Mouse (Mus musculus): ENCODE data around the gene Vmn2r109.
"Not testable (repeated sequence)": the region's sequence is repeated elsewhere in the genome, so short reads cannot be mapped to it uniquely, and the experiment has no call there.

Gene Vmn2r109

DNA sequence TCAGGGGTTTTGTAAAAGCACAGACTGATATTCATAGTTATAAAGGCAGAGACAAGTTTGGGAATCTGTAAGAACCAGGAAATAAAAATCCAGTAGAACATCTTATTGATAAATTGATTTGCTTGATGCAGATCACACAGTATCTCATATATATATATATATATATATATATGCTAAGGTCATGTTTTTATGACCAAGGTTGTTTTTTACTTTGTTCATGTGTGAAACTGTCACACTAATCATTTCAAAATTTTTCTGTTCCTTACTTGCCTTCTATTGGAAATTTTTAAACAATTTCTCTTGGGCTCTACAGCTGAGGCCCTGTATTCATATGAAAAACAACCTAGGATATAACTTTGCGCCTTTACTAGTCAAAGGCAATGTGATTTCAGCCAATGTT is at the start of gene Vmn2r109:
TSS of gene Vmn2r109 (minus strand) at position 101 of the 400 bp plus-strand sequence.
- DNase-seq (ENCODE audit: low spot score) = no peak

DNA sequence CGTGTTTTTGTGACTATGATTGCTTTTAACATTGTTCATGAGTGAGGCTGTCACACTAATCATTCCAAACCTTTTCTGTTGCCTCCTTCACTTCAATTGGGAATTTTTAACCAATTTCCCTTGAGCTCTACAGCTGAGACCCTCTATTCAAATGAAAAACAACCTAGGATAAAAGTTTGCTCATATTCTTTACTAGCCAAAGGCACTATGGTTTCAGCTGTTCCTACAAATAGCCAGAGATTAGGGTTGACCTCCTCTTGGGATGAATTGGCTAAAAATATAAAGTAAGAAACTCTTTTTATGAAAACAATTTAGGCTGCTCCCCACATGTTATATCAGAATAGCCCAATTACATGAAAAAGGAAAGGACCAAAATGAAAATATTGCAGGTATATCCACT is 31.8 kb upstream of the Vmn2r109 start, which contains the start of gene Vmn2r110:
TSS of gene Vmn2r110 (minus strand) at position 101 of the 400 bp plus-strand sequence.
- DNase-seq (ENCODE audit: low spot score) = no peak

DNA sequence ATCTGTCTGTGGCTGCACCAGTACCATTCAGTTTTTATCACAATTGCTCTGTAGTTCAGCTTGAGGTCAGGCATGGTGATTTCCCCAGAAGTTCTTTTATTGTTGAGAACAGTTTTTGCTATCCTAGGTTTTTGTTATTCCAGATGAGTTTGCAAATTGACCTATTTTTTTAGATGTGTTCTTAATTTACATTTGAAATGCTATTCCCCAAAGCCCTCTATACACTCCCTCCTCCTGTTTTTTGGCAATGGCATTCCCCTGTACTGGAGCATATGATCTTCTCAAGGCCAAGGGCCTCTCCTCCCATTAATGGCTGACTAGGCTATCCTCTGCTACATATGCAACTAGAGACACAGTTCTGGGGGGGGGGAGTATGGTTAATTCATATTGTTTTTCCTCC is 56.3 kb downstream of the Vmn2r109 start:
- DNase-seq (ENCODE audit: low spot score) = not testable (repeated sequence)

DNA sequence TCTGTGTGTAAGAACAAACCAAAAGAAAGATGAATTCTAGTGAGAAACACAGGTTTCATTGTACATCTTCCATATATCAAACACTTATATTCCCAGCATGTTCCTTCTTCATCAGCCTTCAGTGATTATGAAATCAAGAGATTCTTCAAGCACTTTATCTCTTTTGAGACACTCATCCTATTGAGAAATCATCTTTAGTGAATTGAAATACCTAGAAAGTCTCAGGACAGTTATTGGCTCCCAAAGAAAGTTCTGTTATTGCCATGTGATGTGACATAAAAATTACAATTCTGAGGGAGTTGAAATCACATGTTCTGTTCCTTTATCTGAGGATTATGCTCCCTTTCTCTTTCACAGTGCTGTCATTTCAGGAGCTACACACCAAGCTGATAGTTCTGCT is 66.7 kb downstream of the Vmn2r109 start, which contains the start of gene Vmn1r225:
TSS of gene Vmn1r225 (plus strand) at position 301 of the 400 bp plus-strand sequence.
- DNase-seq (ENCODE audit: low spot score) = no peak

Data from c-Kit-positive CD71-positive TER-119-positive erythroid progenitor cells, embryonic 14.5 days (primary cell).